Mouse (Mus musculus): ENCODE data around the gene AU040320. TPM values are rescaled to one million over a fixed set of nuclear protein-coding genes. Genes with fewer than 3 reads are reported as not detected.

AU040320 gene
- polyA plus RNA-seq, 1 experiment from 2014 or later: 17.4 TPM

GRCm38 (mm10) chr4:126842911-126843310 is 89.6 kb downstream of the AU040320 start:
- Histone ChIP-seq H3K9me3 (no peaks in the 10 kb centered on the region), H3K9ac (no peak overlapping the region), H3K36me3 (peaks cover 66% of the 10 kb centered on the region), H3K4me3 (no peak overlapping the region), H3K4me2 (no peak overlapping the region), H3K4me1 (no peaks in the 10 kb centered on the region), H3K27ac (no peak overlapping the region), H3K27me3 (no peaks in the 10 kb centered on the region)
- 68% methylated on average over 3 of the region's 3 CpGs for WGBS
- no peak for ATAC-seq (ENCODE audit: insufficient number of reproducible peaks, insufficient read depth, low FRiP score, low TSS enrichment, low read depth)

DNA sequence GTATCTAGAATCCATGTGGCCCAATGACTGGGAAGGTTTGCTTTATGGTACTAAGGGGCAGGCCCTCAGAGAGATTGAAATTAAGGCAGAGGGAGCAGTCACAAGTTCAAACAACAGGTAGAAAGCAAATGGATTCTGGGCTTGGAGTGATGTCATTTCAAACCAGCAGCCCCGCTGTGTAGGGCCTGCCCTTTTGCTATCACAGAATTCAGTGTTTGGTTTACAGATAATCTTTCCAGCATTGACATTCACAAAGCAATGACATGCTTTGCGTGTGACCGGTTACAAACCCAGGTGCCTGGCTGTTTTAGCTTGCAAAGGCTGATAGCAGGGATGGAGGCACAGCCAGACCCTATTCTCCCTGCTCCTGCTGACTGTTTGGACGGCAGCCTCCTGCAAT is 92.3 kb downstream of the AU040320 start:
- H3K4me1 ChIP-seq: peaks cover 3% of the 10 kb centered on the region; the same call in 1 of the 2 replicates

GRCm38 (mm10) chr4:126846971-126847370 is 93.6 kb downstream of the AU040320 start:
- Histone ChIP-seq H3K27me3 (no peaks in the 10 kb centered on the region), H3K4me1 (peaks cover 12% of the 10 kb centered on the region; the same call in 1 of the 2 replicates), H3K4me3 (no peak overlapping the region), H3K9ac (no peak overlapping the region), H3K4me2 (no peak overlapping the region), H3K27ac (no peak overlapping the region), H3K9me3 (no peaks in the 10 kb centered on the region), H3K36me3 (peaks cover 67% of the 10 kb centered on the region)
- no peak for ATAC-seq (ENCODE audit: insufficient number of reproducible peaks, insufficient read depth, low FRiP score, low TSS enrichment, low read depth)
- 59% methylated on average over 7 of the region's 7 CpGs for WGBS

More for the DNA sequence above, 92.3 kb downstream of the AU040320 start:
- no peak for ATAC-seq (ENCODE audit: insufficient number of reproducible peaks, insufficient read depth, low FRiP score, low TSS enrichment, low read depth)
- Histone ChIP-seq H3K4me2 (no peak overlapping the region), H3K27me3 (no peaks in the 10 kb centered on the region), H3K4me3 (no peak overlapping the region), H3K27ac (no peak overlapping the region), H3K9me3 (no peaks in the 10 kb centered on the region), H3K36me3 (peaks cover 71% of the 10 kb centered on the region), H3K9ac (no peak overlapping the region)
- WGBS: 78% methylated on average over 4 of the region's 4 CpGs

DNA sequence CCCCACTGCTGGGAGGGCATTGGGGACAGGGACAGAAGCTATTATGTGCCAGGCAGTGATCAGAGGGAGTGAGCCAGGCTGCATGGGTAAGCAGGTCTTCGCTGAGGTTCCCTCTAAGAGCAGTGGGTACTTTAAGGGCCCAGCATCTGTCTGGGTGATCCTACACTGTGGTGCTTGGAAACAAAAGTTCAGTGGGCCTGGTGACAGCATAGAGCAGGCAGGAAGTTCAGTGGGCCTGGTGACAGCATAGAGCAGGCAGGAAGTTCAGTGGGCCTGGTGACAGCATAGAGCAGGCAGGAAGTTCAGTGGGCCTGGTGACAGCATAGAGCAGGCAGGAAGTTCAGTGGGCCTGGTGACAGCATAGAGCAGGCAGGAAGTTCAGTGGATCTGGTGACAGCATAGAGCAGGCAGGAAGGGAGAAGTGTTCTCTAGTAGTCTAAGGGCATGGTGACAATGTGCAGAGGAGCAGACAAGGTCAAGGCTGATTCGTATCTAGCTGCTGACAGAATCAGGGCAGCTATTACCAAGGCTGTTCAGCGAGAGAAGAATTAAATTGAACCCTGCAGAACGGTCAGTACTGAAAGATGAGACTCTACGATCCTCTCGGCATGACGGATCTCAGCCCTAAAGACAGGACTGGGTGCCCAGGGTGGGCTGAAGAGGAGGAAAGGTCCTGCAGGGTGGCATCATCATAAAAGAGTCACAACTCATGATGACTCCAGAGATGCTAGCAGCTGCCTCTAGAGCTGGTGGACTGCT is 96.9 kb downstream of the AU040320 start:
- Histone ChIP-seq H3K4me2 (no peak overlapping the region), H3K4me3 (no peak overlapping the region), H3K27ac (peak overlapping the region; percentile 8; the same call in 1 of the 2 replicates), H3K9me3 (no peaks in the 10 kb centered on the region), H3K36me3 (peaks cover 71% of the 10 kb centered on the region), H3K9ac (0 out of 2 replicates have a peak overlapping the region, but pooled peaks have one; percentile 21), H3K4me1 (peaks cover 12% of the 10 kb centered on the region; the same call in 1 of the 2 replicates), H3K27me3 (no peaks in the 10 kb centered on the region)
- WGBS: 63% methylated on average over 7 of the region's 7 CpGs
- ATAC-seq (ENCODE audit: insufficient number of reproducible peaks, insufficient read depth, low FRiP score, low TSS enrichment, low read depth): no peak

DNA sequence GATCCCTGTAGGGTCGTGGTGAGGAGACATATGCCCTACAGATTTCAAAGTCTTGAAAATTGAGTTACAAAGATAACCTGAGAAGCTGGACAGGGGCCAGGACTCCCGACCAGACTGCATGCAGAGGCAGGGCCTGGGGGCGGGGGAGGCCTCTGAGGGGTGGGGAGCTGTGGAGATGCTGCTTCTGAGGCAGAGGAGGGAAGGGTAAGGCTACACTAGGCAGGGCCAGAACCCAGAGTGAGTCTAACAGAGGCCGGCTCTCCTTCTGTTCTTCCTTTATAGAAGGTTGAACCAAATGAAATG is 97.4 kb downstream of the AU040320 start:
- 40% methylated on average over 4 of the region's 4 CpGs for WGBS
- ATAC-seq (ENCODE audit: insufficient number of reproducible peaks, insufficient read depth, low FRiP score, low TSS enrichment, low read depth): no peak
- peaks cover 12% of the 10 kb centered on the region; the same call in 1 of the 2 replicates for H3K4me1 ChIP-seq
- H3K27me3 ChIP-seq: no peaks in the 10 kb centered on the region
- peak overlapping the region; percentile 21; the same call in 1 of the 2 replicates for H3K9ac ChIP-seq
- no peak overlapping the region for H3K4me2 ChIP-seq
- peaks cover 73% of the 10 kb centered on the region for H3K36me3 ChIP-seq
- peak overlapping the region; percentile 8; the same call in 1 of the 2 replicates for H3K27ac ChIP-seq
- no peaks in the 10 kb centered on the region for H3K9me3 ChIP-seq
- no peak overlapping the region for H3K4me3 ChIP-seq

DNA sequence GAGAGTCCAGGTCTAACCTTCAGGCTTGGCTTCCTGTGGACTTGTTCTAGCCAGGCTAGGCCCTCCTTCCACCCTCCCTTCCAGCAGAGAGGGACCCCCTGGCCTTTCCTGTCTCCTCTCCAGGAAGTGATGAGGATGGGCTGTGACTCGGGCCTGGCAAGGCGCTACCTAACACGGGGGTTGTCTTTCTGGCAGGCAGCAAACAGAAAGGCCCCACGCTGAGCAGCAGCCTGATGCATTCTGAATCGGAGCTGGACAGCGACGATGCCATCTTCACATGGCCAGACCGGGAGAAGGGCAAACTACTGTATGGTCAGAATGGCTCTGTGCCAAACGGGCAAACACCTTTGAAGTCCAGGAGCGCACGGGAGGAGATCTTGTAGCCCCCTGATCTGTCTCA is 99.6 kb downstream of the AU040320 start:
- WGBS: 79% methylated on average over 11 of the region's 11 CpGs
- H3K9me3 ChIP-seq: no peaks in the 10 kb centered on the region
- H3K4me1 ChIP-seq: peaks cover 12% of the 10 kb centered on the region; the same call in 1 of the 2 replicates
- ATAC-seq (ENCODE audit: insufficient number of reproducible peaks, insufficient read depth, low FRiP score, low TSS enrichment, low read depth): no peak
- H3K4me3 ChIP-seq: no peak overlapping the region
- no peak overlapping the region for H3K27ac ChIP-seq
- no peak overlapping the region for H3K4me2 ChIP-seq
- no peaks in the 10 kb centered on the region for H3K27me3 ChIP-seq
- H3K9ac ChIP-seq: no peak overlapping the region
- H3K36me3 ChIP-seq: peaks cover 58% of the 10 kb centered on the region

DNA sequence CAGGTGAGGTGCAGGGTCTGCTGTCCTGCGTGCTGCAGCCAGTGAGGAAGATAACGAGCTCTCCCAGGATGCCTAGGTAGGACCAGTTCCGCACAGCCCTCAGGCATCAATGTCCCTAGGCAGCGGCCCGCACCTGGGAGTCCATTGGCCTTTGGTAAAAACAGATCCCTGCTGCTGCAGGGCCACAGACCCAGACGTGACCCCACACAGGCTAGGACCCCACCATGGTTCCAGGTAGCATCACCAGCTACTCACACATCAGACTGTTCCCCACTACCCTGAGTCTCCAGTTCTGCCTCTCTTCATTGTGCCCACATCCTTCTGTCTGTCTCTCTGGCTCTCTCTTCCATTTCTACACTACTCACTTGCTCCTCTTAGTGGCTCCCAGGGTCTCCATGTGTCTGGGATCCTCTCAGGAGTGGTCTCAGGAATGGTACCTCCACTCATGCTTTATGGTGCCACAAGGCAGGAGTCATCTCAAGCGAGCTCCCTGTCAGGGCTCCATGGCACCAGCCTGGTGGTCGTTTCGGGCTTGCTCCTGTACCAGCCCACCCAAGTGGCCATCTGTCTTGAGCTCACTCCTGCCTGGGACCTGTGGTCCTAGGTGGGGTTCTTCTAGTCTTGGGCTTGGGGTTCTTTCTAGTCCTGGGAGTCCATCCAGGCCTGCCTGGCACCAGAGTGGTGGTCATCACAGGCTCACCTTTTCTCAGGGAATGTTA is 107.1 kb downstream of the AU040320 start:
- Histone ChIP-seq H3K27ac (no peak overlapping the region), H3K4me2 (no peak overlapping the region), H3K36me3 (peaks cover 60% of the 10 kb centered on the region), H3K9me3 (no peaks in the 10 kb centered on the region), H3K4me1 (no peaks in the 10 kb centered on the region), H3K27me3 (no peaks in the 10 kb centered on the region), H3K4me3 (no peak overlapping the region), H3K9ac (no peak overlapping the region)
- WGBS: 86% methylated on average over 9 of the region's 9 CpGs
- 0 out of 2 replicates have a peak, but pooled peaks have one; percentile 54 for ATAC-seq (ENCODE audit: insufficient number of reproducible peaks, insufficient read depth, low FRiP score, low TSS enrichment, low read depth)

DNA sequence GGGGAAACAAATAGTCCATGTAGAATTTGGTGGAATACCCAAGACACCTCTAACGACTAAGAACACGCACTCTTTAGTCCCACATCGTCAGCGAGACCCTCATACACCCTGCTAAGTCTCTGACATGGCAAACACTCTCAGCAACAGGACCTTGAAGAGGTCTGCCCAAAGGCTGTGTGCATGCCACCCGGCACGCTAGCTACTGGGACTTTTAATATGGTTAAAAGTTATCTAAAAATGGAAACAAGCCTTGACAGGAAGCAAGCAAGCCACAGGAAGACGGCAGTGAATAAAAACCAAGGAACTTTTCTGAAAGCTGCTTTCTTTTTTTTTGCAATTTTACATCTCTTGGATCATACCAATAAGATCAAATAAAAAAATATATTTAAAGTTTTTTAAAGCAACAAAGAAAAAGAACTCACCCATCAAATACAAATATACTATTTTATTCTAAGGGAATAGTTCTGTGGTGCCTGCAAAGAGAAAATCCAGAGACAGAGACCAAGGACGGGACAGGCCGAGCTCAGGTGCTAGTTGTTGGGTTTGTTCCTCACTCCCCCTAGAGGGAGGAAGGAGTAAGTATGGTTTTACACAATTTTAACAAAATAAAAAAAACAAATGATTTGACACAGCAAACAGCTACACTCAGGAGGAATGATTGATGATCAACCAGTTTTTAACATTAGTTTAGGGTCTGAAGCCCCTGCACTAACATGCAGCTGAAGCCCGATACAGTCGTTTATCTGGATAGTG is 108.3 kb downstream of the AU040320 start:
- no peak overlapping the region for H3K4me2 ChIP-seq
- ATAC-seq (ENCODE audit: insufficient number of reproducible peaks, insufficient read depth, low FRiP score, low TSS enrichment, low read depth): no peak
- no peak overlapping the region for H3K27ac ChIP-seq
- no peak overlapping the region for H3K9ac ChIP-seq
- no peaks in the 10 kb centered on the region for H3K9me3 ChIP-seq
- no peaks in the 10 kb centered on the region for H3K27me3 ChIP-seq
- WGBS: 80% methylated on average over 11 of the region's 11 CpGs
- no peak overlapping the region for H3K4me3 ChIP-seq
- no peaks in the 10 kb centered on the region for H3K4me1 ChIP-seq
- H3K36me3 ChIP-seq: peaks cover 62% of the 10 kb centered on the region

DNA sequence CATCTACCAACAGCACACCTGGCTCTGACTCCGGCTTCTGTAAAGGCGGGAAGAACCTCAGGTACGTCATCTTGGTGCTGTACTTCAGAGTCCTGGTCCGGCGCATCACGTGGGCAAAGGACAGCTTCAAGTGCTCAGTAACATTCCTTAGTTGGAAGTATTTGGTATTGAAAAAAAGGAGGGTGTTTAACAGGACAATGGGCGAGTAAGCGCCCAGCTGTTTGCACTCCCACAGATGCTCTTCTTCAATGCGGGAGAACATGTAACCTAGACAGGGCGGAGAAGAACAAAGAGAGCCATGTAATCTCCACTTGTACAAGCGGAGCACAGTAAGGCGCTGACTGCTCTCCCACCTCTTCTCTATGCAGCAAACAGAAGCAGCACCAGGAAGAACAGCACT is 115.4 kb downstream of the AU040320 start:
- 92% methylated on average over 12 of the region's 12 CpGs for WGBS
- no peak for ATAC-seq (ENCODE audit: insufficient number of reproducible peaks, insufficient read depth, low FRiP score, low TSS enrichment, low read depth)
- H3K4me3 ChIP-seq: no peak overlapping the region
- H3K9ac ChIP-seq: no peak overlapping the region
- no peaks in the 10 kb centered on the region for H3K4me1 ChIP-seq
- H3K36me3 ChIP-seq: peaks cover 62% of the 10 kb centered on the region
- H3K27me3 ChIP-seq: no peaks in the 10 kb centered on the region
- H3K27ac ChIP-seq: no peak overlapping the region
- H3K9me3 ChIP-seq: no peaks in the 10 kb centered on the region
- no peak overlapping the region for H3K4me2 ChIP-seq

DNA sequence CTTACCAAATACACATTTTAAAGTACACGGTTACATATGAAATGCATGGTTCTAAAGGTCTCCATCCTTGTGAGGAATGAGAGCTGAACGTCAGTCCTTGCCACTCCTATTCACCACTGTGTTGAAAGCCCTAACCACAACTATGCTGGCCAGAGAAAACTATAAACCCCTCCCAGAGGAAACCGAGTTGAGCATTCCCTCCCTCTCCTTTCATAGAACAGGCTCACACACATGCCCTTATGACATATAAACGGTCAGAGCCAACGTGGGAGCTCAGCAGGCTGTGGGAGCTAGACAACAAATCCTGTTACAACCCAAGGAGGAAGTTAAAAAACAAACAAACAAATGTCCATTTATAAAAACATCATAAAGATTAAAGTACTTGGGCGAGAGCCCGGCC is 119.4 kb downstream of the AU040320 start:
- H3K27me3 ChIP-seq: no peaks in the 10 kb centered on the region
- H3K27ac ChIP-seq: no peak overlapping the region
- no peaks in the 10 kb centered on the region for H3K9me3 ChIP-seq
- no peak for ATAC-seq (ENCODE audit: insufficient number of reproducible peaks, insufficient read depth, low FRiP score, low TSS enrichment, low read depth)
- H3K36me3 ChIP-seq: peaks cover 57% of the 10 kb centered on the region
- H3K4me1 ChIP-seq: no peaks in the 10 kb centered on the region
- no peak overlapping the region for H3K4me3 ChIP-seq
- 73% methylated on average over 7 of the region's 7 CpGs for WGBS
- H3K4me2 ChIP-seq: no peak overlapping the region
- no peak overlapping the region for H3K9ac ChIP-seq

DNA sequence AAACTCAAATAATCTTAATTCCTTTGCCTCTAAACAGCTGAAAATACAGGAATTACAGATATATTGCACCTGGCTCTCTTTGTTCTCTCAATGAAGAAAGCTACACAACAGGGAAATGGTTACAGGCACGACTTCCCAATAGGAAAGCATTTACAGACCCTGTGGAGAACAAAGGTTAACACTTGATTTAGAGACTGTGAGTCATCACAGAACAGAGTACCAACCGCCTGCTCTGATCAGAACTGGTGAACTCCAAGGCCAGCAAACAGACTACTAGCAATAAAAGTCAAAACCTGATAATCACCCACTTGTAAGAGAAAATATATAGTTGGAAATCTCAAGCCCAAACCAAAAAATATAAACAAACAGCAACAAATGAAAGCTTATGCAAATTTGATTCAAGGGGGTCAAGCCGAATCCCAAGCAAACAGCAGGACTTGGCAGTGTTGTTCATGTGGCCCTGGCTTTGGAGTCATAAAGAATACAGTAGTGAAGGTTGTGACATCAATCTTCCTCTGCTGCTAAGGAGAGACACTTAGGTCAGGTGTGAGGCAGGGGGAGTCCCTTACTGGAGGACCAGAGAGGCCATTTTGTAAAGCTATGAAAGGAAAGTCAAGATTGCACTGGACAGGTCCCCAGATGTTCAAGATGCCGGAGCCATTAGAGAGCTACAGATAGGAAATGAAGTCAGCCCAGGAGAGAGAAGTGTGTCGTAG is 126.4 kb downstream of the AU040320 start:
- H3K9me3 ChIP-seq: no peaks in the 10 kb centered on the region
- no peak overlapping the region for H3K9ac ChIP-seq
- no peak overlapping the region for H3K4me2 ChIP-seq
- H3K27ac ChIP-seq: no peak overlapping the region
- no peak overlapping the region for H3K4me3 ChIP-seq
- H3K36me3 ChIP-seq: peaks cover 73% of the 10 kb centered on the region
- H3K27me3 ChIP-seq: no peaks in the 10 kb centered on the region
- H3K4me1 ChIP-seq: no peaks in the 10 kb centered on the region
- no peak for ATAC-seq (ENCODE audit: insufficient number of reproducible peaks, insufficient read depth, low FRiP score, low TSS enrichment, low read depth)
- WGBS: 88% methylated on average over 5 of the region's 5 CpGs

All from embryonic facial prominence, embryonic 13.5 days (tissue).